Mouse (Mus musculus) intestine, embryonic 14.5 days (tissue): ENCODE measurements around the gene Cplx1. TPM values are rescaled to one million over a fixed set of nuclear protein-coding genes. Genes with fewer than 3 reads are reported as not detected.
A peak's percentile ranks its signal among the peaks of the same experiment; 100 is the strongest.

ENCODE experiments used
- ATAC-seq: fragments of 200-750 bp; cut with Nextera tagmentation; replicated peaks from 2 replicates; pipeline ENCODE4 v1.8.0; 2017; ENCODE audit warnings: low read depth, moderate number of reproducible peaks, moderate TSS enrichment, moderate library complexity; ENCODE audit not compliant: low FRiP score, low TSS enrichment
- DNase-seq: peaks from one replicate; pipeline ENCODE4 v3.0.0-alpha.2; 2018; ENCODE audit warnings: low spot score
- H3K27ac ChIP-seq: fragments of 300-500 bp; sonication (generic); 2 replicates; pipeline ENCODE4 v1.5.1; 2014; ENCODE audit warnings: low read depth, mild to moderate bottlenecking, control low read depth
- H3K27me3 ChIP-seq: fragments of 300-500 bp; sonication (generic); replicated peaks from 2 replicates; pipeline ENCODE4 v1.6.1; 2014; ENCODE audit warnings: low read length, control low read depth; ENCODE audit not compliant: control insufficient read depth, insufficient read depth
- H3K36me3 ChIP-seq: fragments of 300-500 bp; sonication (generic); 2 replicates; pipeline ENCODE4 v1.6.1; 2014; ENCODE audit warnings: low read length, control low read depth; ENCODE audit not compliant: control insufficient read depth, insufficient read depth
- H3K4me1 ChIP-seq: fragments of 300-500 bp; sonication (generic); replicated peaks from 2 replicates; pipeline ENCODE4 v1.6.1; 2014; ENCODE audit warnings: low read length, control low read depth, mixed read lengths; ENCODE audit not compliant: control insufficient read depth, insufficient read depth
- H3K4me2 ChIP-seq: fragments of 300-500 bp; sonication (generic); 2 replicates; pipeline ENCODE4 v1.6.1; 2014; ENCODE audit warnings: low read length
- H3K4me3 ChIP-seq: fragments of 300-500 bp; sonication (generic); 2 replicates; pipeline ENCODE4 v1.5.1; 2014; ENCODE audit warnings: low read depth, low read length, control low read depth, mixed read lengths
- H3K9ac ChIP-seq: fragments of 300-500 bp; sonication (generic); 2 replicates; pipeline ENCODE4 v1.6.1; 2014; ENCODE audit warnings: mild to moderate bottlenecking, low read length
- H3K9me3 ChIP-seq: fragments of 300-500 bp; sonication (generic); 2 replicates; pipeline ENCODE4 v1.6.1; 2016; ENCODE audit warnings: low read length, control low read depth; ENCODE audit not compliant: control insufficient read depth
- WGBS: fragments of 180-500 bp; shearing (Covaris S2); extraction: QIAGEN DNeasy Blood & Tissue Kit; methylation state at CpG from one replicate; pipeline ENCODE4 v1.1.7; 2014; 5-methylcytosine and 5-hydroxymethylcytosine counted together
- polyA plus RNA-seq: library from polyadenylated mRNA; unstranded; fragments of >200 nt; fragmentation: Nextera tagmentation; extraction: Ambion mirVana; gene quantifications from 2 replicates; pipeline ENCODE4 v1.2.1, GENCODE M21; 2014

The Cplx1 gene
- 3.1 and 3.2 TPM in 2 replicates for polyA plus RNA-seq

- peak within 1 kb of the TSS; percentile 47 for H3K4me2 ChIP-seq
- no peaks in the 10 kb centered on the region for H3K9me3 ChIP-seq
- peaks cover 44% of the 10 kb centered on the region for H3K27me3 ChIP-seq
- WGBS, result under 1% methylated on average over 55 of the region's 56 CpGs
- ATAC-seq (peak; percentile 80; the same call in 1 of the 2 replicates), DNase-seq (peak; percentile 93)
- no peak within 1 kb of the TSS for H3K27ac ChIP-seq
- H3K9ac ChIP-seq, result no peak within 1 kb of the TSS
- peak within 1 kb of the TSS; percentile 3 for H3K4me3 ChIP-seq
- no peaks in the 10 kb centered on the region for H3K4me1 ChIP-seq
- H3K36me3 ChIP-seq, result no peaks in the 10 kb centered on the region
Observed at GRCm38 (mm10) chr5:108549489-108550206, at the start of gene Cplx1. Gene Cplx1, minus strand, starts transcription at chr5:108550024.

GRCm38 (mm10) chr5:108581361-108581891 lies 31.6 kb upstream of the Cplx1 start:
- H3K27me3 ChIP-seq, result no peaks in the 10 kb centered on the region
- no peaks in the 10 kb centered on the region for H3K4me1 ChIP-seq
- H3K4me3 ChIP-seq, result no peak overlapping the region
- H3K27ac ChIP-seq, result no peak overlapping the region
- peaks cover 94% of the 10 kb centered on the region for H3K36me3 ChIP-seq
- H3K4me2 ChIP-seq, result no peak overlapping the region
- WGBS, result 92% methylated on average over 3 of the region's 3 CpGs
- H3K9me3 ChIP-seq, result no peaks in the 10 kb centered on the region
- H3K9ac ChIP-seq, result no peak overlapping the region
- DNase-seq, result no peak
- no peak for ATAC-seq

- peaks cover 95% of the 10 kb centered on the region for H3K36me3 ChIP-seq
- H3K9ac ChIP-seq, result no peak overlapping the region
- DNase-seq, result no peak
- H3K27me3 ChIP-seq, result no peaks in the 10 kb centered on the region
- no peak overlapping the region for H3K4me3 ChIP-seq
- WGBS, result 88% methylated on average over 6 of the region's 6 CpGs
- no peaks in the 10 kb centered on the region for H3K4me1 ChIP-seq
- H3K4me2 ChIP-seq, result no peak overlapping the region
- no peaks in the 10 kb centered on the region for H3K9me3 ChIP-seq
- no peak overlapping the region for H3K27ac ChIP-seq
- ATAC-seq, result no peak
Observed at GRCm38 (mm10) chr5:108573054-108573453, 23.2 kb upstream of the Cplx1 start.

- Histone ChIP-seq H3K27me3 (no peaks in the 10 kb centered on the region), H3K4me2 (no peak overlapping the region), H3K9me3 (no peaks in the 10 kb centered on the region), H3K9ac (no peak overlapping the region), H3K27ac (no peak overlapping the region), H3K4me1 (no peaks in the 10 kb centered on the region), H3K4me3 (no peak overlapping the region), H3K36me3 (peaks cover 88% of the 10 kb centered on the region)
- no peak for DNase-seq
- WGBS, result 87% methylated on average over 1 of the region's 1 CpGs
- ATAC-seq, result no peak
Observed at GRCm38 (mm10) chr5:108570991-108571390, 21.2 kb upstream of the Cplx1 start.

- peaks cover 51% of the 10 kb centered on the region for H3K36me3 ChIP-seq
- H3K4me1 ChIP-seq, result no peaks in the 10 kb centered on the region
- no peak for DNase-seq
- WGBS, result 96% methylated on average over 2 of the region's 2 CpGs
- no peak overlapping the region for H3K9ac ChIP-seq
- H3K27ac ChIP-seq, result no peak overlapping the region
- ATAC-seq, result no peak
- no peaks in the 10 kb centered on the region for H3K27me3 ChIP-seq
- no peak overlapping the region for H3K4me2 ChIP-seq
- no peaks in the 10 kb centered on the region for H3K9me3 ChIP-seq
- H3K4me3 ChIP-seq, result no peak overlapping the region
Observed at GRCm38 (mm10) chr5:108567104-108567503, 17.3 kb upstream of the Cplx1 start.

- no peaks in the 10 kb centered on the region for H3K27me3 ChIP-seq
- H3K4me3 ChIP-seq, result no peak overlapping the region
- H3K36me3 ChIP-seq, result peaks cover 45% of the 10 kb centered on the region
- 92% methylated on average over 4 of the region's 4 CpGs for WGBS
- ATAC-seq, result no peak
- H3K9me3 ChIP-seq, result no peaks in the 10 kb centered on the region
- H3K9ac ChIP-seq, result no peak overlapping the region
- H3K4me1 ChIP-seq, result no peaks in the 10 kb centered on the region
- no peak for DNase-seq
- H3K27ac ChIP-seq, result no peak overlapping the region
- H3K4me2 ChIP-seq, result no peak overlapping the region
Observed at GRCm38 (mm10) chr5:108566523-108566922, 16.7 kb upstream of the Cplx1 start.

GRCm38 (mm10) chr5:108565381-108565780 lies 15.6 kb upstream of the Cplx1 start:
- ATAC-seq, result no peak
- Histone ChIP-seq H3K27ac (no peak overlapping the region), H3K4me3 (no peak overlapping the region), H3K27me3 (no peaks in the 10 kb centered on the region), H3K9me3 (no peaks in the 10 kb centered on the region), H3K4me2 (no peak overlapping the region), H3K9ac (no peak overlapping the region), H3K4me1 (no peaks in the 10 kb centered on the region), H3K36me3 (peaks cover 34% of the 10 kb centered on the region)
- DNase-seq, result no peak
- WGBS, result 95% methylated on average over 2 of the region's 2 CpGs

- Histone ChIP-seq H3K27ac (no peak overlapping the region), H3K4me2 (no peak overlapping the region), H3K4me1 (no peaks in the 10 kb centered on the region), H3K36me3 (peaks cover 23% of the 10 kb centered on the region), H3K4me3 (no peak overlapping the region), H3K27me3 (no peaks in the 10 kb centered on the region), H3K9ac (no peak overlapping the region), H3K9me3 (no peaks in the 10 kb centered on the region)
- DNase-seq (no peak), ATAC-seq (no peak)
- 87% methylated on average over 3 of the region's 3 CpGs for WGBS
Observed at GRCm38 (mm10) chr5:108564346-108564745, 14.5 kb upstream of the Cplx1 start.

GRCm38 (mm10) chr5:108562483-108562882 lies 12.7 kb upstream of the Cplx1 start:
- Histone ChIP-seq H3K9ac (no peak overlapping the region), H3K36me3 (peaks cover 8% of the 10 kb centered on the region; the same call in 1 of the 2 replicates), H3K9me3 (no peaks in the 10 kb centered on the region), H3K4me1 (no peaks in the 10 kb centered on the region), H3K4me3 (no peak overlapping the region), H3K27me3 (no peaks in the 10 kb centered on the region), H3K4me2 (no peak overlapping the region), H3K27ac (no peak overlapping the region)
- ATAC-seq, result no peak
- whole genome bisulfite sequencing, result 74% methylated on average over 2 of the region's 2 CpGs
- no peak for DNase-seq
